Mouse (Mus musculus) colon, adult 2 months (tissue): ENCODE results near the gene Gm7138. TPM values are rescaled to one million over a fixed set of nuclear protein-coding genes. Genes with fewer than 3 reads are reported as not detected.

Source experiments
- polyA plus RNA-seq: library from polyadenylated mRNA; depleted of rRNA; stranded (reverse); fragments of >200 nt; gene quantifications from 2 replicates; pipeline ENCODE4 v1.2.3, GENCODE M21; 2012; rRNA removed

Gene Gm7138
- polyA plus RNA-seq: not detected in 2 replicates

DNA sequence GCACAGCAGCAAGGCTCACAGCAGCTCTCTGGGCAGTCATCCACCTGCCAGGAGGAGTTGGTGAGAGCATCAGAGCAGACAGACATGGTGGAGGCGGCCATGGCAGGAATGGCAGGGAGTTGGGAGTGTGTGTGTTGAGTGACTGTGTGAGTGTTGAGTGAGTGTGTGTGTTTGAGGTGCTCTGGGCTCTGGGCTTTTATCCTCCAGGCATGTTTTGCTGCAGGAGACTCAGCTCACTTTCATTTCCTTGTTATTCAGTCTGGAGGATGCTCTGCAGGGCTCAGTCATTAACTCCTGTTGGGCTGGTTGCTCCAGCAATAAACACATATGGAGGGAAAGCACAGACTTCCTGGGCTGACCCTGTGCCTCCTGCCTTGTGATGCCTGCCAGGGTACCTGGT lies at the start of gene Gm7138:
Gene Gm7138, minus strand, starts transcription at position 101 of the 400 bp plus-strand sequence.

DNA sequence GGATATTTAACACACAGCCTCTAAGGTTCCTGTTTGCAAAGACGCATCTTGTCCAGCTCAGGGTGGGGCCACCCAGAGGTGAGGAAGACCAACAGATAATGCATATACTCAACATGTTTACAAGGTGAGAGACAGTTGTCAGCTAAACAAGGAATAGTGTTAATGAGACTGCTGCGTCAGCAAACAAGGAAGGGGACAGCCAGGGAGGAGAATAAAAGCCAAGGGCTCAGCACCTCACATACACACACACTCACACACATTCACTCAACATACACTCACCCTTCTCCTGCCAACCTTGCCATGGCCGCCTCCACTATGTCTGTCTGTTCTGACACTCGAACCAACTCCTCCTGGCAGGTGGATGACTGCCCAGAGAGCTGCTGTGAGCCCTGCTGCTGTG lies 37.6 kb upstream of the Gm7138 start, which contains the start of gene Gm2696:
Gene Gm2696, plus strand, starts transcription at position 301 of the 400 bp plus-strand sequence.

DNA sequence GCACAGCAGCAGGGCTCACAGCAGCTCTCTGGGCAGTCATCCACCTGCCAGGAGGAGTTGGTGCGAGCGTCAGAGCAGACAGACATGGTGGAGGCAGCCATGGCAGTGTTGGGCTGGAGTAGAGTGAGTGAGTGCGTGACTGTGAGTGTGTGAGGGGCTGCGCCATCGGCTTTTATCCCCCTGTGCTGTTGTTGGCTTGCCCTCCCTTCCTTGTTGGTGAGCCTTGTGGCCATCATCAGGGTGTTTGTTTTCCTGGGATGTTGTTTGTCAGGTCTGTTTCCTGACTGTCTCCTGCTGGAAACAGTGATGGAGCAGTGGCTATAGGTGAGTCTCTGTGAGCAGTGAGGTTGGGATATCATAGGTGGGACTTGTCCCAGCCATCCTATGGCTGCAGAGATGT lies 35.0 kb upstream of the Gm7138 start, which contains the start of gene Gm9507:
Gene Gm9507, minus strand, starts transcription at position 101 of the 400 bp plus-strand sequence.

DNA sequence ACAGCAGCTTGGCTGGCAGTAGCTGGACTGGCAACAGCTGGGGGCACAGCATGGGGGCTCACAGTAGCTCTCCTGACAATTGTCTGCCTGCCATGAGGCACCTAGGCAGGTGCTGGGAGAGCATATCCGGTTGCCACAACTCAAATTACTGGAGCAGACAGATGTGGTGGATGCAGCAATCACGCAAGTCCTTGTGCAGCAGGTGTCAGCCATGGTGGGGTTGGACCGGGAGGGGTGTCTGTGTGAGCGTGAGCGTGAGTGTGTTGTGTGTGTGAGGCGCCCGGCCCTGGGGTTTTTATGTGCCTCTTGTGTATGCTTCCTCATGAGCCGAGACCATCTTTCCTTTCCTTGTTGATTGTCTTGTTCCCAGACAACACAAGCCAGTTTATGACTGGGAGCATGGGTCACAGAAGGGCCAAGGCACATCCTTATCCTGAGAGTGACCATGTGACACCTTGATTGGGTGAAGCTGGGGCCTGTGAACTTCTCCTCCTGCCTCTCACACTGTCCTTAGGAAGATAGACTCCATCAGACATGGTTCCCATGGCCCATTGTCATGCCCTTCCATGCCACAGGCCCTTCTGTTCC lies 22.3 kb upstream of the Gm7138 start, which contains the start of gene Gm19668:
Gene Gm19668, minus strand, starts transcription at position 213 of the 588 bp plus-strand sequence.

DNA sequence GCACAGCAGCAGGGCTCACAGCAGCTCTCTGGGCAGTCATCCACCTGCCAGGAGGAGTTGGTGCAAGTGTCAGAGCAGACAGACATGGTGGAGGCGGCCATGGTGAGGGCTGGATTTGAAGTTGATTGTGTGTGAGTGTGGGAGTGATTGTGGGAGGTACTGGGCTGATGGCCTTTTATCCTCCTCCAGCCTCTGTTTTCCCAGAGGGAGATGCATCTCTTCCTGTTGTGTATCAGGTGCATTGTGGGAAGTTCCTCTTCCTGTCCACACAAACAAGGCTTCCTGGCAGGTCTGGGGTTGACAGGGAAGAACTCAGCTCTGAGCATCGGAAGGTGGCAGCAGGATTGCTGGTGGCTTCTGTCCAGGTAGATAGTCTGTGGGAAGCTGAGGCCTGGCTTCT lies 18.2 kb upstream of the Gm7138 start, which contains the start of gene Gm9639:
Gene Gm9639, minus strand, starts transcription at position 101 of the 400 bp plus-strand sequence.

DNA sequence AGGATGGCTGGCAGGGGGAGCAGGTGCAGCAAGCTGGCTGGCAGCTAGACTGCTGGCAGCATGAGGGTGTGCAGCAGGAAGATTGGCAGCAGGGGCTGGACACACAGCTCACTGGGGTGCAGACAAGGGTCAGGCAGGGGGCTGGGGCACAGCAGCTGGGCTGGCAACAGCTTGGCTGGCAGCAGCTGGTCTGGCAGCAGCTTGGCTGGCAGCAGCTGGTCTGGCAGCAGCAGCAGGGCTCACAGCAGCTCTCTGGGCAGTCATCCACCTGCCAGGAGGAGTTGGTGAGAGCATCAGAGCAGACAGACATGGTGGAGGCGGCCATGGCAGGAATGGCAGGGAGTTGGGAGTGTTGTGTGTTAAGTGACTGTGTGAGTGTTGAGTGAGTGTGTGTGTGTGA lies 11.1 kb upstream of the Gm7138 start, which contains the start of gene Gm7137:
Gene Gm7137, minus strand, starts transcription at position 325 of the 400 bp plus-strand sequence.

DNA sequence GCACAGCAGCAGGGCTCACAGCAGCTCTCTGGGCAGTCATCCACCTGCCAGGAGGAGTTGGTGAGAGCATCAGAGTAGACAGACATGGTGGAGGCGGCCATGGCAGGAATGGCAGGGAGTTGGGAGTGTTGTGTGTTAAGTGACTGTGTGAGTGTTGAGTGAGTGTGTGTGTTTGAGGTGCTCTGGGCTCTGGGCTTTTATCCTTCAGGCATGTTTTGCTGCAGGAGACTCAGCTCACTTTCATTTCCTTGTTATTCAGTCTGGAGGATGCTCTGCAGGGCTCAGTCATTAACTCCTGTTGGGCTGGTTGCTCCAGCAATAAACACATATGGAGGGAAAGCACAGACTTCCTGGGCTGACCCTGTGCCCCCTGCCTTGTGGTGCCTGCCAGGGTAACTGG lies 5.7 kb upstream of the Gm7138 start, which contains the start of gene Gm3250:
Gene Gm3250, minus strand, starts transcription at position 101 of the 400 bp plus-strand sequence.

DNA sequence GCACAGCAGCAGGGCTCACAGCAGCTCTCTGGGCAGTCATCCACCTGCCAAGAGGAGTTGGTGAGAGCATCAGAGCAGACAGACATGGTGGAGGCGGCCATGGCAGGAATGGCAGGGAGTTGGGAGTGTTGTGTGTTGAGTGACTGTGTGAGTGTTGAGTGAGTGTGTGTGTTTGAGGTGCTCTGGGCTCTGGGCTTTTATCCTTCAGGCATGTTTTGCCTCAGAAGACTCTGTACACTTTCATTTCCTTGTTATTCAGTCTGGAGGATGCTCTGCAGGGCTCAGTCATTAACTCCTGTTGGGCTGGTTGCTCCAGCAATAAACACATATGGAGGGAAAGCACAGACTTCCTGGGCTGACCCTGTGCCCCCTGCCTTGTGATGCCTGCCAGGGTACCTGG lies 5.5 kb downstream of the Gm7138 start, which contains the start of gene Gm3238:
Gene Gm3238, minus strand, starts transcription at position 101 of the 400 bp plus-strand sequence.

DNA sequence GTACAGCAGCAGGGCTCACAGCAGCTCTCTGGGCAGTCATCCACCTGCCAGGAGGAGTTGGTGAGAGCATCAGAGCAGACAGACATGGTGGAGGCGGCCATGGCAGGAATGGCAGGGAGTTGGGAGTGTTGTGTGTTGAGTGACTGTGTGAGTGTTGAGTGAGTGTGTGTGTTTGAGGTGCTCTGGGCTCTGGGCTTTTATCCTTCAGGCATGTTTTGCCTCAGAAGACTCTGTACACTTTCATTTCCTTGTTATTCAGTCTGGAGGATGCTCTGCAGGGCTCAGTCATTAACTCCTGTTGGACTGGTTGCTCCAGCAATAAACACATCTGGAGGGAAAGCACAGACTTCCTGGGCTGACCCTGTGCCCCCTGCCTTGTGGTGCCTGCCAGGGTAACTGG lies 17.2 kb downstream of the Gm7138 start, which contains the start of gene Gm3233:
Gene Gm3233, minus strand, starts transcription at position 101 of the 400 bp plus-strand sequence.

DNA sequence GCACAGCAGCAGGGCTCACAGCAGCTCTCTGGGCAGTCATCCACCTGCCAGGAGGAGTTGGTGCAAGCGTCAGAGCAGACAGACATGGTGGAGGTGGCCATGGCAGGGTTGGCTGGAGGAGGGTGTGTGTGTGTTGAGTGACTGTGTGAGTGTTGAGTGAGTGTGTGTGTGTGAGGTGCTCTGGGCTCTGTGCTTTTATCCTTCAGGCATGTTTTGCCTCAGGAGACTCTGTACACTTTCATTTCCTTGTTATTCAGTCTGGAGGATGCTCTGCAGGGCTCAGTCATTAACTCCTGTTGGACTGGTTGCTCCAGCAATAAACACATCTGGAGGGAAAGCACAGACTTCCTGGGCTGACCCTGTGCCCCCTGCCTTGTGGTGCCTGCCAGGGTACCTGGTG lies 25.5 kb downstream of the Gm7138 start, which contains the start of gene Gm9736:
Gene Gm9736, minus strand, starts transcription at position 101 of the 400 bp plus-strand sequence.

DNA sequence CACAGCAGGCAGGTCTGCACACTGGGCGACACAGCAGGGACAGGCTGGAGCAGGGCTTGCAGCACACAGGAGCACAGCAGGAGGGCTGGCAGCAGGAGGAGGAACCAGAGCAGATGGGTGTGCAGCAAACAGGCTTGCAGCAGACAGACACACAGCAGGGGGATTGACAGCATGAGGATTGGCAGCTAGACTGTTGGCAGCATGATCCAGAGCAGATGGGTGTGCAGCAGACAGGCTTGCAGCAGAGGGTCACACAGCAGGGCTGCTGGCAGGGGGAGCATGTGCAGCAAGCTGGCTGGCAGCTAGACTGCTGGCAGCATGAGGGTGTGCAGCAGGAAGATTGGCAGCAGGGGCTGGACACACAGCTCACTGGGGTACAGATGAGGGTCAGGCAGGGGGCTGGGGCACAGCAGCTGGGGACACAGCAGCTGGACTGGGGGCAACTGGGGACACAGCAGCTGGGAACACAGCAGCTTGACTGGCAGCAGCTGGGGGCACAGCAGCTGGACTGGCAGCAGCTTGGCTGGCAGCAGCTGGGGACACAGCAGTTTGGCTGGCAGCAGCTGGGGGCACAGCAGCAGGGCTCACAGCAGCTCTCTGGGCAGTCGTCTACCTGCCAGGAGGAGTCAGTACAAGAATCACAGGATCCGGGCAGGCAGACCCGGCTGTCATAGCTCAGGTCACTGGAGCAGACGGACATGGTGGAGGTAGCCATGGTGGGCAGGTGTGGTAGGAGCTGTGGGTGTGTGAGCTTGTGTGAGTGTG lies 34.6 kb downstream of the Gm7138 start, which contains the start of gene Gm18596:
Gene Gm18596, minus strand, starts transcription at position 715 of the 765 bp plus-strand sequence.

Other genes with a start within 250 kb of the Gm7138 start
- gene Itgb2, start 246.7 kb downstream of the Gm7138 start, polyA plus RNA-seq: 9.0 and 9.3 TPM in 2 replicates
- 210 and 211 TPM in 2 replicates for gene Pttg1ip, start 195.2 kb downstream of the Gm7138 start, polyA plus RNA-seq
- gene Sumo3, start 170.8 kb downstream of the Gm7138 start, polyA plus RNA-seq: 233 and 246 TPM in 2 replicates
- gene Gm49325, start 170.7 kb downstream of the Gm7138 start, polyA plus RNA-seq: not detected in 2 replicates
- gene Ube2g2, start 154.7 kb downstream of the Gm7138 start, polyA plus RNA-seq: 34.4 and 39.8 TPM in 2 replicates
- 0.62 and 0.70 TPM in 2 replicates for gene Tspear, start 90.4 kb downstream of the Gm7138 start, polyA plus RNA-seq
- not detected in 2 replicates for gene Gm19402, start 86.2 kb downstream of the Gm7138 start, polyA plus RNA-seq
- not detected in 2 replicates for gene Gm9508, start 79.7 kb downstream of the Gm7138 start, polyA plus RNA-seq
- not detected in 2 replicates for gene Gm10272, start 70.3 kb downstream of the Gm7138 start, polyA plus RNA-seq
- gene Gm10024, start 65.5 kb downstream of the Gm7138 start, polyA plus RNA-seq: not detected in 2 replicates
- gene Gm10142, start 61.1 kb downstream of the Gm7138 start, polyA plus RNA-seq: not detected in 2 replicates
- not detected in 2 replicates for gene Krtap12-1, start 56.3 kb downstream of the Gm7138 start, polyA plus RNA-seq
- gene Gm10100, start 50.5 kb downstream of the Gm7138 start, polyA plus RNA-seq: not detected in 2 replicates
- not detected in 2 replicates for gene Gm18596, start 34.3 kb downstream of the Gm7138 start, polyA plus RNA-seq
- not detected in 2 replicates for gene Gm9736, start 25.6 kb downstream of the Gm7138 start, polyA plus RNA-seq
- gene Gm3233, start 17.3 kb downstream of the Gm7138 start, polyA plus RNA-seq: not detected in 2 replicates
- not detected in 2 replicates for gene Gm3238, start 5.6 kb downstream of the Gm7138 start, polyA plus RNA-seq
- not detected in 2 replicates for gene Gm3250, start 5.6 kb upstream of the Gm7138 start, polyA plus RNA-seq
- gene Gm7137, start 11.3 kb upstream of the Gm7138 start, polyA plus RNA-seq: not detected in 2 replicates
- not detected in 2 replicates for gene Gm9639, start 18.1 kb upstream of the Gm7138 start, polyA plus RNA-seq
- gene Gm19668, start 22.2 kb upstream of the Gm7138 start, polyA plus RNA-seq: not detected in 2 replicates
- not detected in 2 replicates for gene Gm9507, start 34.9 kb upstream of the Gm7138 start, polyA plus RNA-seq
- gene Gm2696, start 37.7 kb upstream of the Gm7138 start, polyA plus RNA-seq: not detected in 2 replicates
- gene Krtap10-4, start 50.2 kb upstream of the Gm7138 start, polyA plus RNA-seq: not detected in 2 replicates
- gene Krtap10-10, start 59.0 kb upstream of the Gm7138 start, polyA plus RNA-seq: not detected in 2 replicates
- not detected in 2 replicates for gene Gm36176, start 69.9 kb upstream of the Gm7138 start, polyA plus RNA-seq
- not detected in 2 replicates for gene Gm10318, start 75.9 kb upstream of the Gm7138 start, polyA plus RNA-seq
- not detected in 2 replicates for gene Gm3285, start 85.0 kb upstream of the Gm7138 start, polyA plus RNA-seq
- gene Lrrc3, start 125.6 kb upstream of the Gm7138 start, polyA plus RNA-seq: 7.3 and 8.4 TPM in 2 replicates
- 1.2 and 1.9 TPM in 2 replicates for gene Trpm2, start 193.6 kb upstream of the Gm7138 start, polyA plus RNA-seq
- 44.0 and 48.6 TPM in 2 replicates for gene 1810043G02Rik, start 201.6 kb upstream of the Gm7138 start, polyA plus RNA-seq
- 165 and 180 TPM in 2 replicates for gene Pfkl, start 233.1 kb upstream of the Gm7138 start, polyA plus RNA-seq